Mouse (Mus musculus) liver, postnatal 0 days (tissue): ENCODE results near the gene Nr1d1. TPM values are rescaled to one million over a fixed set of nuclear protein-coding genes. Genes with fewer than 3 reads are reported as not detected.

ENCODE experiments used
- ATAC-seq: fragments of 200-750 bp; cut with Nextera tagmentation; 2 replicates; pipeline ENCODE4 v1.8.0; 2017; ENCODE audit warnings: mild to moderate bottlenecking, moderate library complexity
- DNase-seq: peaks from one replicate; pipeline ENCODE4 v3.0.0-alpha.2; 2016
- H3K27ac ChIP-seq: fragments of 300-500 bp; sonication (generic); 2 replicates; pipeline ENCODE4 v1.5.1; 2014; ENCODE audit warnings: antibody characterized with exemption, moderate library complexity, mild to moderate bottlenecking, low read depth
- H3K27me3 ChIP-seq: fragments of 300-500 bp; sonication (generic); 2 replicates; pipeline ENCODE4 v1.6.1; 2014; ENCODE audit warnings: low read length, control low read depth, mixed read lengths; ENCODE audit not compliant: insufficient read depth
- H3K36me3 ChIP-seq: fragments of 300-500 bp; sonication (generic); replicated peaks from 2 replicates; pipeline ENCODE4 v1.6.1; 2014; ENCODE audit warnings: mild to moderate bottlenecking, control low read depth, low read length, moderate library complexity, mixed read lengths; ENCODE audit not compliant: insufficient read depth
- H3K4me1 ChIP-seq: fragments of 300-500 bp; sonication (generic); 2 replicates; pipeline ENCODE4 v1.6.1; 2014; ENCODE audit warnings: antibody characterized with exemption, mild to moderate bottlenecking, control low read depth; ENCODE audit not compliant: insufficient read depth
- H3K4me2 ChIP-seq: fragments of 300-500 bp; sonication (generic); 2 replicates; pipeline ENCODE4 v1.6.1; 2014; ENCODE audit warnings: low read depth, mild to moderate bottlenecking, low read length, moderate library complexity, mixed read lengths
- H3K4me3 ChIP-seq: fragments of 300-500 bp; sonication (generic); 2 replicates; pipeline ENCODE4 v1.5.1; 2014; ENCODE audit warnings: low read depth, low read length
- H3K9ac ChIP-seq: fragments of 300-500 bp; sonication (generic); replicated peaks from 2 replicates; pipeline ENCODE4 v1.6.1; 2014; ENCODE audit warnings: mild to moderate bottlenecking, moderate library complexity
- H3K9me3 ChIP-seq: fragments of 300-500 bp; sonication (generic); 2 replicates; pipeline ENCODE4 v1.6.1; 2016; ENCODE audit warnings: mild to moderate bottlenecking, control low read depth, low read length, mixed read lengths
- CTCF ChIP-seq: sonication (generic); IDR thresholded peaks from 2 replicates; pipeline ENCODE4 v1.5.1; 2016; ENCODE audit warnings: antibody characterized with exemption, low read depth
- EP300 ChIP-seq: IDR thresholded peaks from 2 replicates; pipeline ENCODE4 v1.6.1; 2016; ENCODE audit warnings: antibody characterized with exemption, low read depth, mild to moderate bottlenecking
- WGBS: fragments of 180-500 bp; shearing (Covaris S2); extraction: QIAGEN DNeasy Blood & Tissue Kit; methylation state at CpG from one replicate; pipeline ENCODE4 v1.1.7; 2014; ENCODE audit not compliant: insufficient replicate concordance; 5-methylcytosine and 5-hydroxymethylcytosine counted together
- polyA plus RNA-seq: library from polyadenylated mRNA; unstranded; fragments of >200 nt; fragmentation: Nextera tagmentation; extraction: Ambion mirVana; gene quantifications from 2 replicates; pipeline ENCODE4 v1.2.1, GENCODE M21; 2015

Nr1d1 gene
- polyA plus RNA-seq: 2.0 and 4.2 TPM in 2 replicates

DNA sequence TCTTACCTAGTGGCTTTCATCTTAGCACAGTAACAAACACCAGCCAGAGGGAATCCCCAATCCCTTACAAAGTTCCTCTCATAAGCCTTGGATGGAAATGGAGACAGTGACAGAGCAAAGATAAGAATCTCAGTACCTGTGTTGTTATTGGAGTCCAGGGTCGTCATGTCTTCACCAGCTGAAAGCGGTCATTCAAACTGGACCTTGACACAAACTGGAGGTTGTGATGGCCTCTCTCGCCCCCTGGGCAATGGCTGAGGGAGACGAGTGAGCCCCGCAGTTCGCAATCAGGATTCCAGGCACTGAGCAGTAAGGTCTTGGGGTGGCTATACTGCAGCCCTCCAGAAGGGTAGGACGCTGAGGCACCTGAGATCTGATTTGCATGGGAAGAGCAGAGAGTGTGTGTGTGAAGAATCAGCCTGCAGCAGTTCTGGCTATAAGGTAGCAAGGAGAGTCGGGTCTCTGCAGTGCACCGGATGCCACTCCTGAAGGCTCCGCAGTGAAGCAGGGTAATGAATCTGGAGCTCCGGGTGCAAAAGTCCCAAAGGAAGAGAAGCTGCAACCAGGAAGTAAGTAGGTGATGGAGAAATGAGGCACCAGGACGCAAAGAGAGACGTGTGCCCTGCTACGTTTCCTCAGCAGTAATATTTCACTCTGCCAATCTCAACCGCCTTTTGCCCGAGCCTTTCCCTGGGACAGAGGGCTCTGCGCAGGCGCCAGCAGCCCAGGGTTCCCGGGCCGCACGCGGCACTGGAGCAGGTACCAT lies at the start of gene Nr1d1:
TSS of gene Nr1d1 (minus strand) at position 752 of the 766 bp plus-strand sequence.
- TF ChIP-seq EP300 (no peak), CTCF (no peak)
- peaks cover 61% of the 10 kb centered on the region for H3K4me1 ChIP-seq
- WGBS: under 1% methylated on average over 22 of the region's 22 CpGs
- DNase-seq (no peak), ATAC-seq (no peak)
- peak within 1 kb of the TSS; percentile 53 for H3K4me3 ChIP-seq
- H3K9ac ChIP-seq: peak within 1 kb of the TSS; percentile 84
- H3K27ac ChIP-seq: peak within 1 kb of the TSS; percentile 94
- no peaks in the 10 kb centered on the region for H3K27me3 ChIP-seq
- no peaks in the 10 kb centered on the region for H3K9me3 ChIP-seq
- H3K36me3 ChIP-seq: peaks cover 10% of the 10 kb centered on the region
- peak within 1 kb of the TSS; percentile 80 for H3K4me2 ChIP-seq

DNA sequence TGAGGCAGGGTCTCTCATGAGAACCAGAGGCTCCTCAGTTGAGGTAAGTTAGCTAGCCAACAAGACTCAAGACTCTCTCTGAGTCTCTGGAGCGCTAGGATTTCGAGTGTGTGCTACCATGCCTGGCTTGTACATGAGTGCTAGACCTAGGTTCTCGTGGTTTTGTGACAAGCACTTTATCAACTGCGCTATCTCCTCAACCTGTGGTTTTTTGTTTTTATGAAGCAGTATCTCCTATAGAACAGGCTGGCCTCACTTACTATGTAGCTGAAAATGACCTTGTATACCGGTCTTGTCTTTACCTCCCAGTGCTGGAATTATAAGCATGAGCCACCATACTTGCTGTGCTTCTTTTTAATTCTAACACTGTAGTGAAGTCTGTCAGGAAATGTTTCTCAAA lies 45.8 kb upstream of the Nr1d1 start:
- H3K27ac ChIP-seq: no peak overlapping the region
- no peak overlapping the region for H3K4me3 ChIP-seq
- no peak overlapping the region for H3K9ac ChIP-seq
- no peak for TF ChIP-seq CTCF
- H3K9me3 ChIP-seq: no peaks in the 10 kb centered on the region
- ATAC-seq (no peak), DNase-seq (no peak)
- 54% methylated on average over 5 of the region's 5 CpGs for WGBS
- H3K4me2 ChIP-seq: no peak overlapping the region
- H3K27me3 ChIP-seq: no peaks in the 10 kb centered on the region
- no peaks in the 10 kb centered on the region for H3K4me1 ChIP-seq
- peaks cover 79% of the 10 kb centered on the region for H3K36me3 ChIP-seq

DNA sequence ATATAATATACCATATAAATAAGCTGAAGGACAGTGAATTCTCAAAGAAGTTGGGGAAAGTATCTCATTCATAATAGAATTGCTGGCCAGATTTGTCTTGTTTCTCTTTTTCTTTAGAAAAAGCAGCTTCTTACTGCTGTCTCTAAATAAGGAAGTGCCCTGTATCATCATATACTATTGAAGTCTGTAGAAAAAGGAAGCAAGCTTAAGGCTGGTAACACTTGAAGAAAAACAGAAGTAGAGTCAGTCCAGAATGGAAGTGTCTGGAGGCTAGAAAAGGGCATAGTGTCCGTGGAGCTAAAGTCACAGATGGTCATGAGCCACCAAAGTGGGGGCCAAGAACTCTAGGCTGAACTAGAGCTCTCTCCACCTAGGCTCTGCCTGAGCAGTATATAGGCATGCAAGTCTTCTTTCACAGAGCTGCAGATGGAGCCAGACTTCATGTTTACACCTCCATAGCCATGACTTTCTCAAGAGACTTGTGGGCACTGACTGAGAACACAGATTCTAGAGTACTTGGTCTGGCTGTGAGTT lies 41.6 kb upstream of the Nr1d1 start:
- no peaks in the 10 kb centered on the region for H3K4me1 ChIP-seq
- TF ChIP-seq CTCF: no peak
- no peak for TF ChIP-seq EP300
- H3K4me2 ChIP-seq: no peak overlapping the region
- no peak for DNase-seq
- H3K27me3 ChIP-seq: no peaks in the 10 kb centered on the region
- peaks cover 82% of the 10 kb centered on the region for H3K36me3 ChIP-seq
- H3K27ac ChIP-seq: peak overlapping the region; percentile 57
- ATAC-seq: no peak
- no peaks in the 10 kb centered on the region for H3K9me3 ChIP-seq
- H3K4me3 ChIP-seq: no peak overlapping the region
- 48% methylated on average over 1 of the region's 1 CpGs for WGBS
- H3K9ac ChIP-seq: no peak overlapping the region

DNA sequence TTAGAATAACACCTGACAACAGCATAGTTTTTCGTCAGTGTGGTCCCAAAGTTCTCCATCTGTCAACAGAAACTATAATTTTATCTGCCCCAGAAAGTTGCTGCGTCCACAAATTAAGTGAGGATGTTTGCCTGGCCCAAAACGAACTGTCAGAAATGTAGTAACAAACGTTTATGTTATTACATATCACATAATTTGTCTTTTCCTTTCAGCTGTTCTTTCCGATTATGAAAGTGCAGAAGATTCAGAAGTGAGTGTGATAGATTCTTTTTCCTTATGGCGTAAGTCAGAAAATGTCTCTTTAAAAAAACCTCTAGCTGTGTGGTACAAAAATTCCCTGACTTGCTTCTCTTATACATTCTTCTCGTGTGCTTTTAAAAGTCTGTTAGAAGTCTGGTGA lies 35.6 kb upstream of the Nr1d1 start:
- H3K4me3 ChIP-seq: peak overlapping the region; percentile 97
- peak overlapping the region; percentile 92 for H3K4me2 ChIP-seq
- H3K27me3 ChIP-seq: no peaks in the 10 kb centered on the region
- TF ChIP-seq EP300: no peak
- no peak for TF ChIP-seq CTCF
- peak overlapping the region; percentile 99 for H3K27ac ChIP-seq
- H3K9me3 ChIP-seq: no peaks in the 10 kb centered on the region
- peaks cover 14% of the 10 kb centered on the region for H3K4me1 ChIP-seq
- WGBS: 66% methylated on average over 7 of the region's 7 CpGs
- ATAC-seq: no peak
- peaks cover 46% of the 10 kb centered on the region for H3K36me3 ChIP-seq
- H3K9ac ChIP-seq: peak overlapping the region; percentile 96
- no peak for DNase-seq

DNA sequence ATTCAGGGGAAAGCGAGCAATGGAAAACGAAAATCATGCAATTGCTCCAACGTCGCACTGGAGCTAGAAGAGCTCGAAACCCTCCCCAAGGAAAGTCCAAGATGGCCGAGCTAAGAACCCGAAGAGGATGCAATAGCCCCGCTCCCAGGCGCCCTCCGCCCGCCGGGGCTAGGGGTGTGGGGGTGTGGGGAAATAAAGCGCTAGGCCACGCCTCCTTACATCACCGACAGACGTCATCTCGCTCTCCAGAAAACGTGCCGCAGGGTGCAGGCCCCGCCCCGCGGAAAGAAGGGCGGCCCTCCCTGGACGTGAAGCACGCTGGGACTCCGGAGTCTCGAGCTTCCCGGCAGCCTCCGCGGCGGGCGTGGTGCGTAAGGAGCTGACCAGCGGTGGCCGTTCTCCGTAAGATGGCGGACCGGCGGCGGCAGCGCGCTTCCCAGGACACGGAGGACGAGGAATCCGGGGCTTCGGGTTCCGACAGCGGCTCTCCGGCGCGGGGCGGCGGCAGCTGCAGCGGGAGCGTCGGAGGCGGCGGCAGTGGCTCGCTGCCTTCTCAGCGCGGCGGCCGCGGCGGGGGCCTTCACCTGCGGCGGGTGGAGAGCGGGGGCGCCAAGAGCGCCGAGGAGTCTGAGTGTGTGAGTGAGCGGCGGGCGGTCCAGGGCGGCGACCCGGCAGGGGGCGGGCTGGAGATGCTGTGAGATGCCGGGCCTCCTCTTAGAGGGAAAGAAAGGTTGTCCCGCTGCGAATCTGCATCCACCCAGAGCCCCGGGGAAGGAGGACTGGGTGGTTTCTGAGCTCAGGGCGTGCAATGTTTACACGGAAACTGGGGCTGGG lies 34.5 kb upstream of the Nr1d1 start:
- H3K4me2 ChIP-seq: peak overlapping the region; percentile 92
- peak overlapping the region; percentile 99 for H3K27ac ChIP-seq
- H3K4me1 ChIP-seq: peaks cover 14% of the 10 kb centered on the region
- peak overlapping the region; percentile 97 for H3K4me3 ChIP-seq
- WGBS: under 1% methylated on average over 63 of the region's 84 CpGs
- peak overlapping the region; percentile 96 for H3K9ac ChIP-seq
- peak; percentile 56 for TF ChIP-seq CTCF
- TF ChIP-seq EP300: no peak
- peak; percentile 99 for DNase-seq
- peaks cover 47% of the 10 kb centered on the region for H3K36me3 ChIP-seq
- no peaks in the 10 kb centered on the region for H3K9me3 ChIP-seq
- no peaks in the 10 kb centered on the region for H3K27me3 ChIP-seq
- ATAC-seq: peak; percentile 99

DNA sequence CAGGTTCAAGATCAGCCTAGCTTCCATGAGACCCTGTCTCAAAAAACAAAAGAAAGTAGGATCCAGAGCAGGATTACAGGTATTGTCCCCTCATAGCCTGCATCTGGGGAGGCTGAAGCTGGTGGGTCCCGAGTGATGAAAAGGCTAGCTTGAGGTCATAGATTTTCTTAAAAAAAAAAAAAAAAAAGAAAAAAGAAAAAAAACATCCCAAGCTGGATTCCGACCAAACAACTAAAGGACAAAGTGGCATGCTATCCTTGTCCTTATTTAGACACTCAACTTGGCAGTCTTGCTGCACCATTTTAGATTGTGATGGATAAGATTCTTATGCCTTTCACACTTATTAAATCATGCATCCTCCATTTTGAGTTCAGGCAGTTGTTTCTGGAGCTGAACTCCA lies 33.3 kb upstream of the Nr1d1 start:
- no peak overlapping the region for H3K4me2 ChIP-seq
- peaks cover 14% of the 10 kb centered on the region for H3K4me1 ChIP-seq
- no peak overlapping the region for H3K27ac ChIP-seq
- no peak for DNase-seq
- H3K9me3 ChIP-seq: no peaks in the 10 kb centered on the region
- H3K4me3 ChIP-seq: no peak overlapping the region
- ATAC-seq: no peak
- H3K9ac ChIP-seq: no peak overlapping the region
- H3K27me3 ChIP-seq: no peaks in the 10 kb centered on the region
- 75% methylated on average over 2 of the region's 2 CpGs for WGBS
- peaks cover 50% of the 10 kb centered on the region for H3K36me3 ChIP-seq
- TF ChIP-seq CTCF (no peak), EP300 (no peak)
